Mouse (Mus musculus): ENCODE measurements around the gene Rpgrip1l.

Gene Rpgrip1l

GRCm38 (mm10) chr8:91329056-91329455, 16.0 kb upstream of the Rpgrip1l start:
- in situ Hi-C loops (cut with MseI, MboI), result no loop called here

GRCm38 (mm10) chr8:91327471-91328205, 14.6 kb upstream of the Rpgrip1l start:
- in situ Hi-C loops (cut with MseI, MboI), result no loop called here

- in situ Hi-C loops (cut with MseI, MboI), result no loop called here
These were observed 13.9 kb upstream of the Rpgrip1l start for GRCm38 (mm10) chr8:91326946-91327345.

GRCm38 (mm10) chr8:91326018-91326417, 13.0 kb upstream of the Rpgrip1l start:
- in situ Hi-C loops (cut with MseI, MboI), result no loop called here

GRCm38 (mm10) chr8:91324916-91325315, 11.9 kb upstream of the Rpgrip1l start:
- in situ Hi-C loops (cut with MseI, MboI), result no loop called here

DNA sequence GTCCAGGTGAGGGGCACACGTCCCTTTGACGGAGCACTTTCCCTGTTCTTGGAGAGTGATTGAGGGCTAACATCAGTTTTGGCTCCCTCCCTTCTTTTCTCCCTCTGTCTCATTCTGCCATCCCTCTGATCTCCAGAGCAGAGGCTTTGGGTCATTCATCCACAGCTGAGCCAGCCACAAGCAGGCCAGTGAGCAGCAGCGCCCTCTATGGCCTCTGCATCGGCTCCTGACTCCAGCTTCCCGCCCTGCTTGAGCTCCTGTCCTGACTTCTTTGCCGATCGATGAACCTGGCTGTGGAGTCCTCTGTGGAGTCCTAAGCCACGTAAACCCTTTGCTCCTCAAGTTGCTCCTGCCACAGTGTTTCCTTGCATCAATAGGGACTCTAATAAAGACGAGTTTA, 11.2 kb upstream of the Rpgrip1l start:
- in situ Hi-C loops (cut with MseI, MboI), result no loop called here

DNA sequence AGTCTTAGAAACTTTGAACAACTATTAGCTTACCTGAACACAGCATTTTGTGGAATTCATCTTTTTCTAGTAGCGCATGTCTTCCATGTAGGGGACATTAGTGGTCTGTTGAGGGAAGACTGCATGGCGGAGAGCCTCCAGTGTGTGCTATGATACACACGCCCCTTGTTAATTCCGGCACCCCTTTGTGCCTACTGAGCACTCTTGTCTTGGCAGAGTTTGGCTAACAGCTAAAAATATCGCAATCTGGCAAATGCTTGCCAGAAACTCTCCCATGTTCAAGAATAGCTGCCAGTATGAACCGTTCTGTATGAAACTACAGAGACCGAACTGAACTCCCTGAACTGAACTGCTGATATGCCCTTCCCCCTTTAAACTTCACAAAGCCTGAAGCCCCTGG, 10.4 kb upstream of the Rpgrip1l start:
- in situ Hi-C loops (cut with MseI, MboI), result no loop called here

DNA sequence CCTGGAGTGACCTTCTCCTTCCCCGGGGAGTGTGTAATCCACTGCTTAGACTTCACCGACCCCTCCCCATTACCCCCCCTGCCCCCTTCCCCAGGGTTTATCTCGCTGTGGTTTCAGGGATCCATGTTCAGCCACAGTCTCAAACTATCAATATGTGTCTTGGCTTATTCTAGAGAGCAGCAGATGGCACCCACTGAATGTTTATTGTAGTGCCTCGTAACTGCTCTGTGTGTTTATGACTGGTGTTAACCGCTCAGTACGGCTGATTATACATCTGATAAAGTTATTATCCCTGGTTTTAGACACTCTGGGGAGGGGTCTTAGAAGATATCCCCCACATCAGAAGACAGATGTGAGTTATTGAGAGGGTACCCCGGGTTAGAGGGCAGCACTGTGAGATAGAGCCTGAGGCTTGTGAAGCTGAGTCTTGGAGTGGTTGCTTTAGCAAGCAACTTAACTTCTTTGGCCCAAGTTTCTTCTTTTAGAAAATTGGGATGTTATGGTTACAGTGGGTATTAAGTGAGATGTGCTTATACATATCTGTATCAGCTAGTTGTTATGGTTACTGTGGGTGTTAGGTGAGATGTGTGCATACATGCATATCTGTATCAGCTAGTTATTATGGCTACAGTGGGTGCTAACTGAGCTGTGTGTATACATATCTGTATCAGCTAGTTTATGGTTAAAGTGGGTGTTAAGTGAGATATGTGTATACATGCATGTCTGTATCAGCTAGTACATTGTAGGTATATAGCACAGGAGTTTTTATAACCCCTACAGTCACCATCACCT, 6.1 kb upstream of the Rpgrip1l start:
- in situ Hi-C loops (cut with MseI, MboI), result no loop called here

DNA sequence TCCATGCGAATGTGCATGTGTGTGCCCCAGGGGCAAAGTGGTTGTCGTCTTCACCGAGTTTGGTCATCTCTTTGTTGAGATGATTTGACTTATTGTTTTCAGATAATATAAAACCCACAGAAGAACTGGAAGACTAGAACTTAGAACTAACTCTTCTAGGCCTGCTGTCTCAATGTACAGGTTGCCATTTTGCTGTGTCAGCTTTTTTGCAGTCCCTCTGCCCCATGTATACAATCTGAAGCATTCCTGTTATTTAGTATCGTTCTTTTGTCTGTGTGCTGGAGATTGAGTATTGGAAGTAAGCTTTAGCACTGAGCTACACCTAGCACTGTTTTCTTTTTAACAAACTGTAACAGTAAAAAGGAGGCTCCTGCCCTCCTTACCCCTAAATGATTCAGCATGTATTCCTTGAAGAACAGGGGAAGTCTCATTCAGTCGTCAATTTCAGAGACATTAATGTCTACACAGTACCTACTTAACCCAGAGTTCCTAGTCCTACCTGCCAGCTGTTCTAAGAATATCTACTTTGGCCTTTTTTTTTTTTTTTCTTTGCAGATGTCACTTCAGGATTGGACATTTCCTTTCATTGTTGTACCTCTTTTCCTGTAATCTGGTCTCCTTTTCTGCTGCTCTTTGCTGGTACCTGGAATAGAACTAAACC, 4.6 kb upstream of the Rpgrip1l start:
- in situ Hi-C loops (cut with MseI, MboI), result no loop called here

DNA sequence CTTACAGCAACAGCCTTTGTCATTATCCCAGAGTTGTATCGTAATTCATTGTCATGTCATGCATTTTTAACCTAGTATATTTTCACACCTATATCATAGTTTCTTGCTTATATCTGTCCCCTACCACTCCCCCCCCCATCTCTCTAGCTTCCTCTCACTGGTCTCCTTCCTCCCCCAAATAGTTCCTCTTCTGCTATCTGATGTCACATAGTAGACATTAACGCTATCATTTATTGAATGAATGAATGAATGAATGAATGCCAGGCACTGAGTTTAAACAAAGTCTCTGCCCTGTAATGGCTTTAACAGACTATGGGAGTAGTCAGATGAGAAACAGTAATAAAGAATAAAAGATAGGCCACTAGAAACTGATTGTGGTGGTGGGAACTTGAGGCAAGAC, 720 bp downstream of the Rpgrip1l start:
- in situ Hi-C loops (cut with MseI, MboI), result no loop called here

- in situ Hi-C loops (cut with MseI, MboI), result no loop called here
These were observed 8.3 kb downstream of the Rpgrip1l start for GRCm38 (mm10) chr8:91304481-91305386.

- in situ Hi-C loops (cut with MseI, MboI), result no loop called here
These were observed 14.4 kb downstream of the Rpgrip1l start for GRCm38 (mm10) chr8:91298672-91299071.

GRCm38 (mm10) chr8:91295786-91296185, 17.3 kb downstream of the Rpgrip1l start:
- in situ Hi-C loops (cut with MseI, MboI), result no loop called here

DNA sequence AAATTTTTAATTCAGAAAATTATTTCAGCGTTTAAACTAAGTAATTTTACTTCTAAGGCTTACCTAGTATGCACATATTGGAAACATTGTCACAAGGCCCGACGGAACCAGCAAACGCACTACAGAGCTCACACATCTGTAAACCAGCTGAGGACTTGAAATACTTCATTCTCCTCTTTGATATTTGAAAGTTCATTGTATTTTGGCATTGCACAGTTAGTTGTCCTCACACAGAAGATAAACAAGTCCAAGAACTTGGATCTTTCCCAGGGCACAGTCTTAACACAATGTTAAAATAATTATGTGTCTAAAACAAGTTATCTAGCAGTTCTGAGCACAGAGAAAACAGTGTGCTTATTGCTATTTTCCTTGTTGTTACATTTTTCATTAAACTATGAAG, 22.5 kb downstream of the Rpgrip1l start:
- in situ Hi-C loops (cut with MseI, MboI), result no loop called here

- in situ Hi-C loops (cut with MseI, MboI), result no loop called here
These were observed 26.8 kb downstream of the Rpgrip1l start for GRCm38 (mm10) chr8:91286237-91286636.

GRCm38 (mm10) chr8:91283815-91284214, 29.2 kb downstream of the Rpgrip1l start:
- in situ Hi-C loops (cut with MseI, MboI), result no loop called here

GRCm38 (mm10) chr8:91282655-91283054, 30.4 kb downstream of the Rpgrip1l start:
- in situ Hi-C loops (cut with MseI, MboI), result no loop called here

GRCm38 (mm10) chr8:91281545-91281944, 31.5 kb downstream of the Rpgrip1l start:
- in situ Hi-C loops (cut with MseI, MboI), result no loop called here

DNA sequence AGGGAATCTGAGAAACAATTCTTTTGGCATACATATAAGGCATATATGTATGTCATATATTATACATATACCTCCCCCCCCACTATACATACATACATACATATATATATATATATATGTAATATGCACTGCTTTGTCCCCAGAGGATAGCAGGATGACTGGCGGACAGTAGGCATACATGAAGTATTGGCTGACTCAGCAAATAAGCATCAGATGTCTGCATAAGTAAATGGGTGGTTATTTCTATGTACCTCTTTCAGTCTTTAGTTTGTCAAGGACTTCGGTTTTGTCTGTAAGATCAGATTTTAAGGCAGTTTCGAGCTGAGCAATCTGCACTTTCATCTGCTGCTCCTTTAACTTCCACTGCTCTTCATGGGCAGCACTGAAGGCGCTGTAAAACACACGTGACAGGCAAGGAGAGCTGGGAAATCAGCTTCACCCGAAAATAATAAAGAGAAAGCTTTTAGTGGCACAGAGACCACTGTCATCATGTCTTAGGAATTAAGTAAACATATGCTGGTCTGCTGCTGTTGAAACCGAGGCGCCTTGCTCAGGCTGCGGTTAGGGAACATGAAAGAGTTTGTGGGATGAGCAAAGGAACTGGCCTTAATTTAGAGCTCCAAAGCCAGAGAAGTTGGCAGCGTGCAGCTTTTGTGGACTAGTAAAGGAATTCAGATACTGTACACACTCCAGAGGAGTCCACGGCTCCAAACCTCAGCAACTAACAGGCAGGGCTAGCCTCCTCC, 32.4 kb downstream of the Rpgrip1l start:
- in situ Hi-C loops (cut with MseI, MboI), result no loop called here

DNA sequence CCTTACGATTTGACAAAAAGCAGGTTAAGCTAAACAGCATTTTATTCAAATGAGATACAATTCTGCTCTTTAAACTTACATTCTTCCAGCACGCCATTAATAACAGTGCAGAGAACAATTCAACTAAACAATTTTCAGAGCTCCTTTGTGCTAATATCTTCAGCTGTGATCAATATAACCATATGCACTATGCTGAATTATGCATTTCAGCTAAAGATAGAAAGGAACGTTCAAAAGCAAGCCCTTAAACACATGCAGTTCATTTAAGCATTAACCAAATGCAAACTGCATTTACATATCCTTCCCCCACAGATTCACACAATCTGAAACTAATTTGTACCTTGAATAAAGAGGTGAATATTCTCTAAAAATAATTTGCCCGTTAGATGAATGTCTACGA, 35.0 kb downstream of the Rpgrip1l start:
- in situ Hi-C loops (cut with MseI, MboI), result no loop called here

GRCm38 (mm10) chr8:91276337-91276736, 36.7 kb downstream of the Rpgrip1l start:
- in situ Hi-C loops (cut with MseI, MboI), result no loop called here
